Mouse (Mus musculus): ENCODE measurements around the gene Hnrnpab.

GRCm38 (mm10) chr11:51649889-51650199, 43.2 kb upstream of the Hnrnpab start:
- TF ChIP-seq ZMIZ1 (IDR thresholded peaks at IDR 0.05; ENCODE audit: low read depth, low read length) = no peak
- no peak for TF ChIP-seq ZC3H11A (IDR thresholded peaks at IDR 0.05; ENCODE audit: low read depth, low read length)
- TF ChIP-seq CTCF (IDR thresholded peaks at IDR 0.05 in 2 of 3, conservative IDR thresholded peaks at IDR 0.05 in 1 of 3; ENCODE audit: control insufficient read depth in 1 of 3, insufficient read depth in 1 of 3, low read depth in 2 of 3, low read length in 3 of 3, poor library complexity in 1 of 3, severe bottlenecking in 1 of 3) = no peak
- no peak for TF ChIP-seq JUND (IDR thresholded peaks at IDR 0.05; ENCODE audit: low read depth, low read length)
- no peak for TF ChIP-seq ETS1 (IDR thresholded peaks at IDR 0.05; ENCODE audit: low read depth, low read length)
- no peak for TF ChIP-seq POLR2A (IDR thresholded peaks at IDR 0.05; ENCODE audit: control insufficient read depth in 1 of 2, insufficient read depth in 1 of 2, low read depth in 1 of 2, low read length in 2 of 2, poor library complexity in 1 of 2)

All from MEL (cell line).